Mouse (Mus musculus) colon, adult 2 months (tissue): Measurements from ENCODE around the gene Pdxp. TPM values are rescaled to one million over a fixed set of nuclear protein-coding genes. Genes with fewer than 3 reads are reported as not detected.

Experiments used
- polyA plus RNA-seq: library from polyadenylated mRNA; depleted of rRNA; stranded (reverse); fragments of >200 nt; gene quantifications from 2 replicates; pipeline ENCODE4 v1.2.3, GENCODE M21; 2012; rRNA removed

Gene Pdxp
- polyA plus RNA-seq, result 5.3 and 6.6 TPM in 2 replicates

DNA sequence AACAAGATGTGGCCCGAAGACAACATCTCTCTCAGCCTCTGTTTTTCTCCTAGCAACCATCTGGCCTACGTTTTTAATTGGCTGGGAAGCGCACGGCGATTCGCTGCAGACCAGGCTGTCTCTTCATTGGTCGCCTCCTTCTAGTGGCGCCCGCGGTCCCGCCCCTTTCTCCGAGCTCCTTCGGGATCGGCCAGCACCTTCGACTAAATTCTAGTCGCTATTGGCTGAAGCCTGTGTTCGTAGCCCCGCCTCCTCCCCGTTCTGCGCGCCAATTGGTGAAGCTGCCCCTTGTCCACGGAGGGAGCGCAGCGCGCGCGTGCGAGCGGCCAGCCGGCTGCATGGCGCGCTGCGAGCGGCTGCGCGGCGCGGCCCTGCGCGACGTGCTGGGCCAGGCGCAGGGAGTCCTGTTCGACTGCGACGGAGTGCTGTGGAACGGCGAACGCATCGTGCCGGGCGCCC lies at the start of gene Pdxp:
Pdxp (plus strand) TSS at position 288 of the 459 bp plus-strand sequence.

DNA sequence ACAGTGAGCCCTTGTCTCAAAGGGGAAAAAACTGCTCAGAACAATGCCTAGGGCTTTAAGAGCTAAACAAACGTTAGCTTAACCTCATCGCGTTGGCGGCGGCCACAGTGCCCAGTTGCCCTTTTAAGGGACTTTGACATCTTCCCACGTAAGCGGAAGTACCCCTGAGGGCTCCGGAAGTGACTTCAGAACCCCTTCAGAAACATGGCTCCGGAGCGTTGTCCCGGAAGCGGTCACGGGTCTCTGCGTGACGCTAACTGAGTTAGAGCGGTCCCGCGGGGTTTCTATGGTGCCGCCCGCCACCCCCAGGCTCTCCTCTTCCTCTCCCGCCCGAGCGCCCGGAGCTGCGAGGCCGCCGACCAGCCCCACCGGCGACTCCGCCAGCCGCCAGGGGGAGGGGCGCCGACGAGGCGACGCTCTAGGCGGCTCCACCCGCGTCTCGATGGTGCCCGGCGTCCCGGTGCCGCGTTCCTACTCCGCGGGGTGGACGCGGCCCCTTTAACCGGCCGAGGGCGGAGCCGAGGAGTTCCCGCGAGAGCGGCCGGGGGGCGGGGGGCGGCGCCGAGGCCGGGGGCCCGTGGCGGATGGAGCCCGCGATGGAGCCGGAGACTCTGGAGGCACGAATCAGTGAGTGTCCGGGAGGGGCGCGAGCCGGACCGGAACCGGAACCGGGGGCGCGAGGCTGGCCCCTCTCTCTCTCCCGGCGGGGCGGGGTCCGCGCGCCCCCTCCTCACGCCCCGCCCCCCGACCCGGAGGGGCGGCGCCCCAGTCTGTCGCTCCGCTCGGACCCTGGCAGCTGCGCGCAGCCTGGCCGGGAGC lies 36.5 kb upstream of the Pdxp start, which contains the start of gene Gga1:
Gga1 (plus strand) TSS at position 200 of the 819 bp plus-strand sequence.

DNA sequence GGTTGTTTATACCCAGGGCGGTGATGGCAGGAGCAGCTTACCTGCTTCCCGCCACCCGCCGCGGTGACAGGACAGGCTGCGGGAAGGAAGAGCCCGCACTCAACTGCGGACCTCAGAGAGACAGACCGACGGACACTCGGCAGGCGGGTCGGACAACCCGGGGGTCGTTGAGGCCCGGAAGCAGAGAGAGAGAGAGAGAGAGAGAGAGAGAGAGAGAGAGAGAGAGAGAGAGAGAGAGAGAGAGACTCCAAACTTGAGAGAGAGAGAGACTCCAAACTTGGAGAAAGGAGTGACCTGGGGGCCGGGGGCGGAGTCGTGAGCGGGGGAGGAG lies 14.3 kb upstream of the Pdxp start, which contains the start of gene Gm49510:
Gm49510 (plus strand) TSS at position 259 of the 331 bp plus-strand sequence.

DNA sequence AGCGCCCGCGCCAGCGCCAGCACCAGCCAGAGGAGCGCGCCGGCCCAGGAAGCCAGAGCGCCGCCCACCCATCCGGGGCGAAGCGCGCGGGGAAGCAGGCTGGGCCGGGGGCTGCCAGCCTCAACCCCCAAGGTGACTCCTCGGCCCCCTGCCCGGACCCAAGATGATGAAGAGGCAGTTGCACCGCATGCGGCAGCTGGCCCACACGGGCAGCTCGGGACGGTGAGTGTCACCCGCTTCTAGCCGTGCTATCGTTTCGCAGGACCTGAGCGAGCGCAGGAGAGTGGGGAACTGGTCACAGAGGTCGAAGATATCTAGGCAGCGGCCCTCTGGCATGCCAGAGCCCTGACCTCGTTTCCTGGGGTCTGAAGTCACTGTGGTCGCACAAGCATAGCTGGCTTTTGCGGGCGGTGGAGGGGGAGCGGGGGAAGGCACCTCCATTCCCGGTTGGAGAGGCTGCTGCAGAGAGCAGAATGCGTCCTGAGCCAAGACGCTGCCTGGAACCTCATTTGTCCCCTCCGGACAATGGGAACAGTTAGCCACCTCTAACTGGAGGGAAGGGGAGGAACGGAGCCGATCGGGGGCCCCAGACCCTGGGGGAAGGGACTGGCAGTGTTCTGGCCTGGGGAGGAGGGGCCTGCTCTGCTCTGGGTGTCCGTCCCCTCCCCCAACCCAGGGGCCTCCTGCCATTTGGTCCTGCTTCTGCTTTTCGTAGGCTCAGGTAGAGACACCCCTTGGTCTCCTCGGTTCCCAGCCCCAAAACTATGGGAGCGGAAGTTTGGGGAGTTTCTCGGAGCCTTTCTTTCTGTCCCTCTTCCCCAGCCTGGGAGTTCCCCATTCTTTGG lies 13.8 kb upstream of the Pdxp start, which contains the start of gene Sh3bp1:
Sh3bp1 (plus strand) TSS at position 29 of the 845 bp plus-strand sequence.

DNA sequence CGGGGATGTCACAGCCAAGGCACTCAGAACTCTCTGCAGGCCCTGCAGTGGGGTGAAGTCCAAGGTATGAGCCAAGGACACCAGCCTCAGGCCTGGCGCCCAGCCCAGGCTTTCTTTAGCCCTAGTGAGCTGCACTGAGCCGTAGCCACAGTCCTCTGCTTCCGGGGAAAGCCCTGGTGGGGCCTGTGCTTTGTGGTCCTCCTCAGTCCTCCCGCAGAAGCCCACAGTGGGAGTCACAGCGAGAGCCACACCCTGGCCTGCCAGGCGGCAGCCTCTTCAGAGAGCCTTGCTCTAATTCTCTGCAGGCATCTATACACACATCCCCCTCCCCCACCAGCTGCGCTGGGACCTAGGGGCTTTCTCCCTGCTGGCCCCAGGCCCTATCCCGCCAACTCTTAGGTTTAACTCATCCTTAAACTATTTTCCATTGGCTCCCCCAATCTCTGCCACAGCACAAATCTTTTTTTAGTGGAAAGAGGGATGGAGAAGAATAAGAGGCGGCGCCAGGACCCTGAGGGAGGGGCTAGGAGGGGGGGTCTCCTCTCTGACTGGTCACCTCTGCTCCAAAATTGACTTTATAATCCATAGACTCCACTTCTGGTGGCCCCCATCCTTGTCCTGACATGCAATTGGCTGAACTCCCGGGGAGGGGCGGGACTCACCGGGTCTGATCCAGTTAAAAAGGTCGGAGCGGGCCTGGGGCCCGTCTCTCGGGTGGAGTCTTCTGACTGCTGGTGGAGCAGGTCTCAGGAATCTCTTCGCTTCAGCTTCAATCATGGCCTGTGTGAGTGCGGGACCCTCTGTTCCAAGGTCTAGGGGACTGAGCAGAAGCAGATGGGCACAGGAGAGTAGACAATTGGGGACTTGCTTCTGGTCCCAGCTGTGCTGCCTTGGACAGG lies 12.6 kb downstream of the Pdxp start, which contains the start of gene Lgals1:
Lgals1 (plus strand) TSS at position 705 of the 899 bp plus-strand sequence.

DNA sequence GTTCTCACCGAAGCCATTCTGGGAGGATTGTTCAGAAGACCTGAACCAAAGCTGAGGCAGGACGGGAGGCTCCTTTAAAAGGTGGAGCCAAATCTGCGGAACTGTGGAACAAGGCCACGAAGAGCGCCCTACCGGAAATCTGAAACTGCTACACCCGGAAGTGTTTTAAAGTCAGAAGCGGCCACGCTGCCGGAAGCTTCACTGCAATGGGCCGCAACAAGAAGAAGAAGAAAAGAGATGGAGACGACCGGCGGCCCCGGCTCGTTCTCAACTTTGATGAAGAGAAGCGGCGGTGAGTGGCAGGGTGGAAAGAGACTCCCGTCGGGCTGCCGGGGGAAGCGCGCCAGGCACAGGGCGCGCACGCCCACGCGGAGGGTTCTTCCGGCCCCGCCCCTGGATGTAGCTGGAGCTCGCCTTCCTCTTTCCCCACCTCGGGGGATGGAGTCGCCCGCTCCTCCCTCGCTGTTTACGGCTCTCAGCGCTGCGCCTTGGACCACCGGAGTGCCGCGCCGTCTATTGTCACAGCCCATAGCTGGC lies 21.1 kb downstream of the Pdxp start, which contains the start of gene Nol12:
Nol12 (plus strand) TSS at position 150 of the 537 bp plus-strand sequence.

DNA sequence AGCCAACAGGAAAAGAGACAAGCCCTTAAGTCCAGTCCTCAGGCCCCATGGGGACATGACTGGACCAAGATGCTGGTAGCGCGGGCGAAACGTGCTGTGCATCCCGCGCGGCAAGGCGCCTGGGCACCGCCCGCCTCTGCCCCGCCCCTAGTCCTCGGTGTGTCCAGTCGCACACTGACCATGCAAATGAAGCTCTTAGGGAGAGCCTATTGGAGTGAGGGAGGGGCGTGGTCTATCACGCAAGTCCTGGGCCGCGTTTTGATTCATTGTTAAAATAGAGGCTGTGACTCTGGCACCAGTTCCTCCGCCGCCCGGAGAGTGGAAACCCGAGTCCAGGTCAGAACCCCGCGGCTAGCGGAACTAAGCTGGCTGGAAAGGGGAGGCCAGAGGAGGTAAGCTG lies 33.9 kb downstream of the Pdxp start, which contains the start of gene Triobp:
Triobp (plus strand) TSS at position 68 of the 400 bp plus-strand sequence.

Other genes starting within 250 kb of the Pdxp start
- 2.5 and 2.7 TPM in 2 replicates for gene Elfn2, start 195.1 kb upstream of the Pdxp start, polyA plus RNA-seq
- 7.6 and 8.6 TPM in 2 replicates for gene Mfng, start 140.4 kb upstream of the Pdxp start, polyA plus RNA-seq
- 45.0 and 60.9 TPM in 2 replicates for gene Card10, start 110.9 kb upstream of the Pdxp start, polyA plus RNA-seq
- 54.3 and 54.8 TPM in 2 replicates for gene Cdc42ep1, start 71.3 kb upstream of the Pdxp start, polyA plus RNA-seq
- gene Lgals2, start 58.4 kb upstream of the Pdxp start, polyA plus RNA-seq, result 1.9 and 6.0 TPM in 2 replicates
- gene Gga1, start 36.7 kb upstream of the Pdxp start, polyA plus RNA-seq, result 109 and 116 TPM in 2 replicates
- 0.06 TPM in 1 of 2 replicates, not detected in the other for gene Gm49510, start 14.3 kb upstream of the Pdxp start, polyA plus RNA-seq
- 42.6 and 48.1 TPM in 2 replicates for gene Sh3bp1, start 14.2 kb upstream of the Pdxp start, polyA plus RNA-seq
- gene Lgals1, start 12.8 kb downstream of the Pdxp start, polyA plus RNA-seq, result 219 and 244 TPM in 2 replicates
- gene Nol12, start 21.0 kb downstream of the Pdxp start, polyA plus RNA-seq, result 15.3 and 19.0 TPM in 2 replicates
- gene Triobp, start 33.8 kb downstream of the Pdxp start, polyA plus RNA-seq, result 68.7 and 72.3 TPM in 2 replicates
- 248 and 259 TPM in 2 replicates for gene H1f0, start 114.5 kb downstream of the Pdxp start, polyA plus RNA-seq
- 1.4 and 1.6 TPM in 2 replicates for gene Galr3, start 128.0 kb downstream of the Pdxp start, polyA plus RNA-seq
- gene Ankrd54, start 149.0 kb downstream of the Pdxp start, polyA plus RNA-seq, result 64.5 and 65.7 TPM in 2 replicates
- gene Eif3l, start 161.3 kb downstream of the Pdxp start, polyA plus RNA-seq, result 132 and 153 TPM in 2 replicates
- gene Micall1, start 195.0 kb downstream of the Pdxp start, polyA plus RNA-seq, result 22.2 and 23.4 TPM in 2 replicates
- gene Polr2f, start 227.1 kb downstream of the Pdxp start, polyA plus RNA-seq, result 44.7 and 62.6 TPM in 2 replicates
- gene 1700088E04Rik, start 227.3 kb downstream of the Pdxp start, polyA plus RNA-seq, result 2.0 and 4.5 TPM in 2 replicates